Mouse (Mus musculus): ENCODE measurements around the gene Hist1h2ae.

DNA sequence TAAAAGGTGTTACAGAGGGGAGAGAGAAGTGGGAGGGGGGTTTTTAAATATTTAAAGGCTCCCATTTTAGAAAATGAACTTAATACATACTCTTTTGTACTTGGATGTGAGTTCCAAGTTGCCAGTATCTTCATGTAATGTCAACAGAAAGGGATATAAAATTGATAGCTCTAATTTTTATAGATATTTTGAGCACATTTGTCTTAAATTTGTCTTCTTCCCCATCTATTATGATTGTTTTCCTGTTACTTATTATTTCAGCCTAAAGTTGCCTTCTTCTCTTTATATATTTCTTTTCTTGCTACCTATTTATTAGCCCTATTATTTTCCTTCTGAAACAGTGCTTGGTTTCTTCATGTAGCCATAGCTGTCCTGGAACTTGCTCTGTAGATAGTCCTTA lies 18.1 kb downstream of the Hist1h2ae start, which contains the start of gene Hist1h1d:
- TF ChIP-seq CTCF (IDR thresholded peaks at IDR 0.05): no peak
- no peak for TF ChIP-seq EP300 (IDR thresholded peaks at IDR 0.05)

Measured in lung, postnatal 0 days (tissue).